Mouse (Mus musculus) heart, adult 2 months (tissue): ENCODE results near the gene Gkn2.

Experiments used
- CTCF ChIP-seq: fragments of 200-600 bp; IDR thresholded peaks from 2 replicates; pipeline ENCODE4 v1.8.1; 2022; ENCODE audit warnings: antibody characterized with exemption, mild to moderate bottlenecking, moderate library complexity
- EP300 ChIP-seq: fragments of 200-500 bp; IDR thresholded peaks from 2 replicates; pipeline ENCODE4 v1.6.1; 2011; ENCODE audit warnings: low read depth, low read length, control low read depth; ENCODE audit not compliant: insufficient read depth
- POLR2A ChIP-seq: fragments of 200-500 bp; IDR thresholded peaks from 2 replicates; pipeline ENCODE4 v1.6.1; 2011; ENCODE audit warnings: mild to moderate bottlenecking, low read depth, low read length, control low read depth; ENCODE audit not compliant: insufficient read depth

GRCm38 (mm10) chr6:87373057-87373456 lies at the start of gene Gkn2:
- TF ChIP-seq CTCF (no peak), POLR2A (no peak), EP300 (no peak)
